Mouse (Mus musculus) heart, adult 11 months (tissue): ENCODE measurements around the gene Nova2.
A peak's percentile ranks its signal among the peaks of the same experiment; 100 is the strongest.

Source experiments
- DNase-seq: peaks from one replicate; pipeline ENCODE4 v3.0.0; 2022

Nova2 gene

GRCm38 (mm10) chr7:18988780-18989179 lies 63.1 kb downstream of the Nova2 start:
- DNase-seq, result no peak

DNA sequence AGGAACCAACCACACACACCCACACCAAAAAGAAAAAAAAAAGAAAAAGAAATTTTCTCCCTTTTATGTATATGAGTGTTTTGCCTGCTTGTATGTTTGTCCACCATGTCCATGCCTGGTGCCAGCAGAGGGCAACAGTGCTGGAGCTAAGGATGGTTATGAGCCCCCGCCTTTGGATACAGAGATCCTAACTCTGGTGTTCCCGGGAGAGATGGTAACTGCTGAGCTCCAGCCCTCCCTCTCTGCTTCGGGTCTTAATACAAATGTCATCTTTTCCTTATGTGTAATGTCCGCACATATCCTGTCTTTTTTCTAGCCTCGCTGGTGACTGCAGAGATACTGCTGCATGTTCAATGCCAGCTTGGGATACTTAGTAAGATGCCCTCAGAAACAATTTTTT lies 64.3 kb downstream of the Nova2 start:
- DNase-seq, result no peak

DNA sequence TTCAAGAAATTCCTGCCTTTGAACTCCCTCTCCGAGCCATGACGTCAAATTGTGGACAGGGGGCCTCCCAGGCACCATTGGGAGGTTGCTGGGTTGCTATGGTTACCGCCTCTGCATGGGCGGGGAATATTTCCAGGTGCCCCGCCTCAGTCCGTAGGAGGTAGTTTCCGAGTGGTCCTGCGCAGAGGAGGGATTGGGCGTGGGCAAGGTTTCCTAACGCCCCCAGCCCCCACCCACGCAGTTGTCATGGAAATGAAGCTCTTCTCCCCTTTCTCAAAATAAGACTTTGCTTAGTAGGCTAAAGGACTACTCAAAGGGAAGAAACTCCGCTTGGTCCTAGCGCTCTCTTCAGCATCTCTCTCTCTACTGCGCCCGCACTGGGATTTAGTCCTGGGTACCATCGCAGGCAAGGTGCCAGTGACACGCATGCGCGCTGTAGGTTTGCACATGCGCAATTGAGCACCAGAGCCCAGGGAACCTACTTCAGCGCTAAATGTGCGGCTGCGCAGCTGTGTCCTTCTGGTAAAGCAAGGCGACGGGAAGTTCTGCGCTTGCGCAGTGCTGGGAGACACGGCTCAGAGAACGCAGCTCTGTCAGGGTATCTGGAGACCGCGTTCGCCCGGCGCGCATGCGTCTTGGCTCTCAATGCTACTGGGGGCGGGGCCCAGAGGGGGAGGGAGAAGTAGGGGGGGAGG lies 65.1 kb downstream of the Nova2 start, which contains the start of gene Mypop:
Gene Mypop (plus strand): TSS at position 645 of the 695 bp plus-strand sequence.
- peak; percentile 100 for DNase-seq

DNA sequence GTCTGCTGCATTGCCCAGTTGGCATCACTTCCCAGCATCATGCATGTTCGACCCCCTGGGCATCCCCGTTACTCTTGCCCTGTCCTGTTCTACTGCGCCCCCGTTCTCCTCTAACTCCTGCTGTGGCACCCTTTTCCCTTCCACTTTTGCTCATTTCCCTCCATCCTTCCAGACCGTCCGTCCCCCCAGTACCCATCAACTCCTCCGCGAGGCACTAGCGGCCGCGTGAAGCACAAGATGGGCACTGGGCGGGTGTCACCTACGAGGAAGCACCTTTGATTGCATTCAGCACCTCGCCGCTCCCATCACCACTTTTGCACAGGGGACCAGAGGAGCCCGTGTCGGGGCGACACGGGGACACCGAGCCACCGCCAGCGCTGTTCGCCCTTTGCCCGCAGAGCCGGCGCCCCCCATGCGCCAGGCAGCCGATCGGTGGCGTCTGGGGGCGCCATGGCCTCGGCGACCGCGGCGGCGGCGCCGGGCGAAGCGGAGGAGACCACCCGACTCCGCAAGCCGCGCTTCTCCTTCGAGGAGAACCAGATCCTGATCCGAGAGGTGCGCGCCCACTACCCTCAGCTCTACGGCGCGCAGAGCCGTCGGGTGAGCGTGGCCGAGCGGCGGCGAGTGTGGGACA lies 66.1 kb downstream of the Nova2 start:
- peak; percentile 95 for DNase-seq

DNA sequence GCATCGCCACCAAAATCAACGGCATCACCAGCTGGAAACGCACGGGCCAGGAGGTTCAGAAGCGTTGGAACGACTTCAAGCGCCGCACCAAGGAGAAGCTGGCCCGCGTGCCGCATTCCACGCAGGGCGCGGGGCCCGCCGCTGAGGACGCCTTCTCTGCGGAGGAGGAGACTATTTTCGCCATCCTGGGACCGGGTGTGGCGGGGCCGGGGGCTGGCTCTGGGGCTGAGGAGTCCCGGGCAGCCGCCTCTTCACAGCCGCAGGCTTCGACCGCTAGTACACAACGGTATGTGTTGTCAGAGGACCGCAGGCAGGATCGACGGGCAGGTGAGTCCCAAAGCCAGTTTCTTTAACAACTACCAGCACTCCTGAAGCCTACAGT lies 66.6 kb downstream of the Nova2 start:
- peak; percentile 93 for DNase-seq

- DNase-seq, result peak; percentile 90
Observed at GRCm38 (mm10) chr7:18993036-18993435, 67.3 kb downstream of the Nova2 start.

- DNase-seq, result no peak
Observed at GRCm38 (mm10) chr7:18998835-18999234, 73.1 kb downstream of the Nova2 start.

- DNase-seq, result peak; percentile 95
Observed at GRCm38 (mm10) chr7:19000421-19000820, 74.7 kb downstream of the Nova2 start.

DNA sequence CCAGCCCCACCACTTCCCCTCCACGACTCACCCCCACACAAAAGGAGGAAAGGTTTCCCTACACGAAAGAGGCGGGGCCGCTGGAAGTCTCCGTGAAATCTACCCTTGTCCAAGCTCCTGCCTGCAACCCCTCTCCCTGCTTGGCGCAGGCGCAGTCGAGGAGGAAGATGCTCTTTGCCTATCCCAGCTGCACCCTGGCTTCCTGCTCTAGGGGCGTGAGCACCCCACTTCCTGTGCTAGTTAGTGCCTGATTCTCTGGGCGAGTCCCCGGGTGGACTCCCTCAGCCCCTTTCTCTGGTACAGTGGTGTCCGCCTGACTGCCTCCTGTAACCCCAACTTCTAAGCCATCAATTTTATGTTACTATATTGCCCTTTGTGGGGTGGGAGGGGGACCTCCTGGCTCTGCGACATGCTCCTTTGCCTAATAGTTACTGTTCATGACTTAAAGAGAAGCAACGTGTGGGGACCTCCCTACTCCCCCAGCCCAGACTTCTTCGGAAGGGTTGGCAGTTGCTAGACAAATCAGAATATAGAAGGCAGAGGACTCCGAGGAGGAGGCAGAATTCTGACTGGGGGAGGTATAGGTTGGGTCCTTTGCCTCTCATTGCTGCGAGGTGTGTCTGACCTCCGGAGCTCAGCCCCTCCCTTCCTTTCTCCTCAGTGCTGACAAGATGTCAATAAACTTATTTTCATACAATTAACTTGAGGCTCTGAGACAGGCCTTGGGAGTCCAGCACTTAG lies 75.5 kb downstream of the Nova2 start:
- DNase-seq, result peak; percentile 99

- no peak for DNase-seq
Observed at GRCm38 (mm10) chr7:19001807-19002085, 76.1 kb downstream of the Nova2 start.

- no peak for DNase-seq
Observed at GRCm38 (mm10) chr7:19002115-19002514, 76.4 kb downstream of the Nova2 start.

DNA sequence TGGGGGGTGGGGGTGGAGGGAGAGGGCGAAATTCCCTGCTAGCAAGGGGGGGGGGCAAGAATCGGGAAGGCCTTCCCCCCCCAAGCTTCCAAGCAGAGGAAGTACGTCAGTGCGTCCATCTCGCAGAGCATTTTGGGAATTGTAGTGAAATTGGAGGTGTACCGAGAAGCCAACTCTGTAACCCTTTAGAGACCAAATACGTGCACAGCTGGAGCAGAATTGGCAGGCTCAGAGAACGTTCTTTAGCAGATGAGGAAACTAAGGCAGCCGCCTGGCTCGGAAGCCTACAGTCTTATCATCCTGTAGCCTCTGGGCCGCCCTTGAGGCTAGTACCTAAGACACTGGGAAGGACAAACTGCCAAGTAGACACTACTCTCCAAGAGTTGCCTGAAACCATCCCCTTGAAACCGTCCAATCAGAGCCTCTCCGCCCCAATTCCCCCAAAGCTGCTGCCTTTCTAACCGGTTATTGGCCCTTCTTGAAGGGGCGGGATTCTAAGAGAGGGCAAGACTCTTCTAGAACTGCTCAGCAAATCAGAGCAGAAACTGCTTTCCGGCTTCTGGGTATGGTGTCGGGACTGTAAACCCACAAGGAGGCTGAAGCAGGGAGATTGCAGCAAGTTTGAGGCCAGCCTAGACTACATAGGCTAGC lies 77.3 kb downstream of the Nova2 start:
- DNase-seq, result peak; percentile 99

GRCm38 (mm10) chr7:19003902-19004630 lies 78.4 kb downstream of the Nova2 start, which contains the start of gene Irf2bp1:
Gene Irf2bp1 (plus strand): TSS chr7:19004044.
- DNase-seq, result peak; percentile 100

GRCm38 (mm10) chr7:19004631-19005079 lies 79.0 kb downstream of the Nova2 start:
- DNase-seq, result peak; percentile 96

- DNase-seq, result peak; percentile 95
Observed at GRCm38 (mm10) chr7:19005417-19006121, 79.9 kb downstream of the Nova2 start.

- peak; percentile 97 for DNase-seq
Observed at GRCm38 (mm10) chr7:19006476-19006875, 80.8 kb downstream of the Nova2 start.

GRCm38 (mm10) chr7:19007026-19007977 lies 81.6 kb downstream of the Nova2 start:
- DNase-seq, result peak; percentile 93

DNA sequence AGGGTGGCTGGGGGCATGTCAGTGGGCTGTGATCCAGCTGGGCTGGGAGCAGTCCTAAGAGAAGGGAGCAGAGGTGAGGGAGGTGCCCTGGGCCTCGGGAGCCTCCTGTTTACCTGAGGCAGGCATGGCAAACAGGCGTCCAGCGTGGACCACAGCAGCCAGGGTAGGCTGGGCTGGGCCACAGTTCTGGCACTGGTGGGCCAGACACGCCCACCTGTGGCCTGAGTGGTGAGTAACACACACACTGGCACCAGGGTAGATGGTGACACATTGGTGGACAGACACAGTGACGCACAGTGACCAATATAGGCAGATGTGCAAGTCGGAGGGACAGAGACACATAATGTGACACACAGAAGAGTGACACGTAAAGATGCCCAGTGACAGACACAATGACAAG lies 84.9 kb downstream of the Nova2 start:
- no peak for DNase-seq

DNA sequence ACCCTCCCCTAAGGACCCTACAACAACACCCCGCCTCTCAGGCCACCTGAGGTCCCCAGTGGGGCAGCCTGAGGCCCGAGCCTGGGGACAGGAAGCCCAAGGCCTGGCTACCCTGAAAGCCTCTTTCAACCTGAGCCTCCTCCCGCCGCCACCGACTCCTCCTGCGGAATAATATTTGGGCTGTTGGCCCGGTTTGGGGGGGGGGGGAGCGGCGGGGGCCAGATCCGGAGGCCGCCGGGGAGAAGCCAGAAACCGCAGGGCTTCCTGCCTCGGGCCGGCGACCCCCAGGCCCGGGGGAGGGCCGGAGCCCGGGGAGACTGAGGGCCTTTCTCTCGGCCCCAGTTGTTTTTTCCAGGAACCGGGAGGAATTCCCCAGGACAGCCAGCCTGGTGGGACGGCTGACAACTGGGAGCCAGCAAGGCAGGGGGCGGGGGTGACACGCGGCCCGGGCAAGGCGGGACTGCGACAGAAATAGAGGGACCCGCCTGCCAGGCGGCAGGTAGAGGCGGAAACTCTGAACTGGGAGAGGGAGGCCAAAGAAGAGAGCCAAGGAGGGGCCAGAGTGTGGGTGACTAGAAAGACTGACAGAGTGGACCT lies 86.4 kb downstream of the Nova2 start:
- DNase-seq, result peak; percentile 95

DNA sequence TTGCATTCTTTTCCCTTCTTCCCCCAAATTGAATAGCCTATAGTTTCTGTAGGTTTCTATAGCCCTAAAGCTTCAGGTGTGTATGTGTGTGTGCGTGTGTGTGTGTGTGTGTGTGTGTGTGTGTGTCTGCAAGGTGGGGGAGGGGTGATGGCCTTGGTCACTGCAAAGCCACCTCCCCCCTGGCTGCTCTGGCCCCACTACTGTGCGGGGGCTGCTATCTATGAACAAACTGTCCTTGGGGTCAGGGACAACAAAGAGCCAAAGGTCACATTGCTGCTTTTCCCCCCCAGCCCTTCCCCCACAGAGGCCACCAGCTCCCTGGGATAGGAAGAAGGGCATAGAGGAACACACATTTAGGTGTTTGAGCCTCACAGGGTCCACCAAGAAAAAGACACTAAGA lies 87.2 kb downstream of the Nova2 start:
- DNase-seq, result no peak
